Mouse (Mus musculus): ENCODE data around the gene A930033H14Rik.

The A930033H14Rik gene

GRCm38 (mm10) chr10:69212542-69213440 lies at the start of gene A930033H14Rik:
TSS of gene A930033H14Rik (minus strand) at chr10:69213098.
- peak; percentile 77 to 84 for DNase-seq

- no peak for DNase-seq
Observed at GRCm38 (mm10) chr10:69259929-69260328, 47.0 kb upstream of the A930033H14Rik start.

GRCm38 (mm10) chr10:69259161-69259560 lies 46.3 kb upstream of the A930033H14Rik start:
- DNase-seq: no peak

DNA sequence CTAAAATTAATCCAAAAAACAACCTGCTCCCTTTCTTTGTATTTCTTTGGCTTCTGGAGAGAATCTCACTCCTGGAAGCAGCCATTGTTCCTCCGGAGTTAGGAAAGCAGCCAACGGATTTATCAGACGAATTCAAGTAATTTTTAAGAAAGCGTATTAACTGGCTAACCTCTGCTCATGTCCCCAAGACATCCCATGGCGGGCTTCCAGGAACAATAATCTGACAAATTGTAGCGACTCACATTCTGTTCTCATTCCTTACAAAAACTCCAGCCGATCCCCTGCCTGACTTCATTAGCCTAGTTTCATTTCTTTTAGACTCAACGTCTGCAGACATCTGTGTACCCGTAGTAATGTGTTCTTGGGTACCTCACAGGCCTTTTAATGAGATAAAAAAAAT lies 45.7 kb upstream of the A930033H14Rik start:
- no peak for DNase-seq

DNA sequence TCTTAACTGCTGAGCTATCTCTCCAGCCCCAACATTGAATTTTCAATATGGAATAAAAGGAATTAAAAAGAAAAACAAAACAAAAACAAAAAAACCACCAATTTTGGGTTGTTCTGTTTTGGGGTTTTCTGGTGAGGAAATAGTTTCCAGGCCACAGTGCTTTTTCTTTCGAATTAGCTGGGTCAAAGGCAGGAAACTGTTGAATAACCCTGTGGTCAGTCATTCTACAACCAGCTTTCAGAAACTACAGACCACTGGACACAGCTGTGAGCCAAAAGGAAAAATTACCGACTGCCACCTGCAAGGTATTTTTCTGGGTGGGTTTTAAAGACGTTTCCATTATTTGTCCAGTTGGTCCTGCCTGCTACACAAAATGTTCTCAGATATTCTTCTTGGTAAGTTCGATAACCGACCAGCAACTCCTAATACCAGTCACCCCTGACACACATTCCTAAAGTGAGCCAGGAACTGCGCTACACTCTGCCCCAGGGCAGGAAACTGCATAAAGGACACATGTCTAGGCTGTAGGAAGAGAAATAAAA lies 44.8 kb upstream of the A930033H14Rik start:
- no peak for DNase-seq

DNA sequence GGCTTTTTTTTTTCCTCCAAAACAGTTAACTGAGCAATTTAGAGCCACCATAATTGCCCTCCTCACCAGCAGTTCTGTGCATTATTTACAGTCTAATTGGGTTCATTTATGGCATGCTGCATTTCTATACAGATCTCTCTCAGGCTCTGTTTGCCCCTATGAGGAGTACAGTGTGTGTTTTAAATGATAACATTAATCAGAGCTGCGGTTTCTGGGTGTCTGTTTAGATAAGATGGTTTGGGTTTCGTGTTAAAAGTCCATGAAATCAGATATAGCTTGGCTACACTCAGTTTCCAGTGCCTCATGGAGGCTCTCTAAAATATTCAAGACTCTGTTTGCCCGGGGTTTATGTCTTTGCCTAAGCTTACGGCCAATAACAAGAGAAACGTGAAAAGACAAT lies 42.7 kb upstream of the A930033H14Rik start:
- DNase-seq: no peak

GRCm38 (mm10) chr10:69254390-69254847 lies 41.5 kb upstream of the A930033H14Rik start:
- no peak for DNase-seq

DNA sequence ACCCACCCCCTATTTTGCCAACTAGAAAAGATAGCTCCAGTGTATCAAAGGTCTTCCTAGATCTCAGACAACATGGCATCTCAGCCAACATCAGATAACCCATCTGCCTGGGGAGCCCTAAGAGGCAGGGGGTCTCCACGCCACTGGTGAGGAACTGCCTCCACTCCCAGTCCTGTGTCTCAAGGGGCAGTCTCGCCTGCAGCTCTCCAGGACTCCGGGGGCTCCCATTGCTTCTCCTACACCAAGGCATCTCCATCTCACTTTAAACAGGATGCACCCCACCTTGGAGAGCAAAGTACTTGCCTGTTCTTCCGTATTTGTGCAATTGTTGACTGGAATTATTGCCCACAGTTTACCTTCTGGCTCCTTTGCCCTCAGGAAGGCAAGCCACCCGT lies 40.8 kb upstream of the A930033H14Rik start:
- no peak for DNase-seq

GRCm38 (mm10) chr10:69253075-69253685 lies 40.3 kb upstream of the A930033H14Rik start:
- no peak for DNase-seq

DNA sequence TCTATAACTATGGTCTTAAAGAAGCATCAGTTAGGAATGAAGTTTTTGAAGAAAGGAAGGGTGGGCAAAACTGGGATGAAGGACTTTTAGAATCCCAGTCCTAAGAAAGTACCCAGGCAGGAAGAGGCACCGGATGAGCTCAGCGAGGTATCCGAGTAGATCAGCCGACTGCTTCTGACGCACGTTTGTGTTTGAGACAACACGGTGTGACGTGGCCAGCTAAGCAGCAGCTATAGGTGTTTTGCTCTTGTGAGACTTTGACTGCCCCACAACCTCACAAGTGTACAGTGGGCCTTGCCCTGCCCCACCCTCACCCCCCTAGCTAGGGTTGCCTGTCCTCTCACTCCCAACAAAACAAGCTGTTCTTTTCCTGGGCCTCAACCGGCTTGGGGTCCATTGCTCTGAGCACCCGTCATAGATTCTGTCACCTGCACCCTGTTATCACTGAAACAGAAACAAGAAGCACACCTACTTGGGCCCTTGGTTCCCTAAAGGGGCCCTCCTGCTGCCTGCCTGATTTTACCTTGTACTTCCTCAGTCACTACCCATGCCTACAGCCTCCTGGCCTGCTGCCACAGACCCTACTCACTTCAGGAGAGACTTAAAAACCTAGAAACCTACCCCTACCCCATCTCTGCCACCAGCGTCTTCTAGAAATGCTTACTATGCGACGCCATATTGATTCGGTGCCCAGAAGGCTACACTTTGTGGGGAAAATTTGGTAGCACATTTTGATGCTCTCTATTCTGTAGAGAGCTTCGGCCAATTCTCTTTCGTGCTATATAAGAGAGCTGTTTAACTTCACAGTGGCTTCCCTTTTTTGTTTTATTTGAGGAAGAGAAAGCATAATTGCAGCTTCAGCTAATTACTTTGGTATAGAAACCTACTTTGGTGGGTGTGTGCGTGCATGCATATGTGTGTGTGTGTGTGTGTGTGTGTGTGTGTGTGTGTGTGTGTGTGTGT lies 39.5 kb upstream of the A930033H14Rik start:
- no peak for DNase-seq

DNA sequence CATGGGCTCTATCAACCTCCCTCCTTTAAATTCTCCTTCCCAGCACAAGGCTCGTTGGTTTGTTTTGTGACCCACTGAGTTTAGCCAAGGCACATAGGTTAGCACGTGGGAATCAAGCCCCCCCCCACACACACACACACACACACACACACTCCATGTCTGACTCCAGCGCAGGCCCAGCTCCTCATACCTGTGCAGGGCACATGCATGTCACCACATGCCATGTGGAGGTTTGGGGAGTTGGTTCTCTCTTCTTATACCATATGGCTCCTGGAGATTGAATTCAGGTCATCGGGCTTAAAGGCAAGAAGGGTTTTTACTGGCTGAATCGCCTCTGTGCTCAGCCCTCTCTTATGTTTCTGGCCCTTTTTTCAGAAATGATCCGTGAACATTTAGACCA lies 38.4 kb upstream of the A930033H14Rik start:
- DNase-seq: no peak

GRCm38 (mm10) chr10:69248261-69249160 lies 35.6 kb upstream of the A930033H14Rik start:
- peak in 1 of 2 experiments; percentile 12 for DNase-seq

DNA sequence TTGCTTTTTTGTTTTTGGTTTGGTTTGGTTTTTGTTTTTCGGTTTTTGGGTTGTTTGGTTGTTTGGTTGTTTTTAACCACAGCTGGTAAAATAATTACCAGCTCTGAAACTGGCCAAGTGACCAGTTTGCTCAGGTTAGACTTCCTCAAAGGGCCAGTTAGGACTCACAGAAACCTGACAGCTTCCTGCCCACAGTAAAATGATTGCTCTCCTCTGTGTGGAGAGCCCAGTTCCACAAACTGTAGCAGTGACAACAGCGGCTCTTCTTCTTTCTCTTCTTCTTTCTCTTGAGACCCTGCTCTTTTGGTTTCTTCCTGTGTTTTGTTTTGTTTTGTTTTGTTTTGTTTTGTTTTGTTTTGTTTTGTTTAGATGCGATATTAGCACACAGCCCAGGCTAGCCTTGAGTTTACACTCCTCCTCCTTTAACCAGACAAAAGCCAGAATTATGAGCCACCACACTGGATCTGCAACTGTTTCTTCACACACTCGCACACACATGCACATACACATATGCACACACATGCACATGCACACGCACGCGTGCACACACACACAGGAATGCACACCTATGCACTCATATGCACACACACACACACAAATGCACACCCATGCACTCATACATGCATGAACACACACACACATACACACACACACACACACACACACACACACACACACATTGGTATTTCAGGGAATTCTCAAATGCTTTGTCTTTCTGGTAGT lies 34.6 kb upstream of the A930033H14Rik start:
- DNase-seq: no peak

DNA sequence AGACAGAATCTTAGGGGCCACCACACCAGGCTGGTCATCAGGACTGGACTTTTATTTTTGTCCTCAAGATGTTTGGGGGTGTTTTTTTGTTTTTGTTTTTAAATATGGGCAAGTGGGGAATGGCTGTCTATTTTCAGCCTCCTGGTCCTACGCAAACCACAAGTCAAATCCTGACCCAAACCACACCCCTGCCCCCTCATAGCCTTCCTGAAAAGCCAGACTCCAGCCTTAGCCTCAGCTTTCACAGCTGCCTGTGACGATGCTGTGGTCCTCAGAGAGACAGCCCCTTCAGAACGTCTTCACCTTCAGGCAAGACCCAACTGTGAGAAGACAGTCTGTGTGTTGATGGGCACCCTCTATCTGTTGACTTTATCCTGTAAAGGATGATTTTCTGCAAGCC lies 33.9 kb upstream of the A930033H14Rik start:
- no peak for DNase-seq

DNA sequence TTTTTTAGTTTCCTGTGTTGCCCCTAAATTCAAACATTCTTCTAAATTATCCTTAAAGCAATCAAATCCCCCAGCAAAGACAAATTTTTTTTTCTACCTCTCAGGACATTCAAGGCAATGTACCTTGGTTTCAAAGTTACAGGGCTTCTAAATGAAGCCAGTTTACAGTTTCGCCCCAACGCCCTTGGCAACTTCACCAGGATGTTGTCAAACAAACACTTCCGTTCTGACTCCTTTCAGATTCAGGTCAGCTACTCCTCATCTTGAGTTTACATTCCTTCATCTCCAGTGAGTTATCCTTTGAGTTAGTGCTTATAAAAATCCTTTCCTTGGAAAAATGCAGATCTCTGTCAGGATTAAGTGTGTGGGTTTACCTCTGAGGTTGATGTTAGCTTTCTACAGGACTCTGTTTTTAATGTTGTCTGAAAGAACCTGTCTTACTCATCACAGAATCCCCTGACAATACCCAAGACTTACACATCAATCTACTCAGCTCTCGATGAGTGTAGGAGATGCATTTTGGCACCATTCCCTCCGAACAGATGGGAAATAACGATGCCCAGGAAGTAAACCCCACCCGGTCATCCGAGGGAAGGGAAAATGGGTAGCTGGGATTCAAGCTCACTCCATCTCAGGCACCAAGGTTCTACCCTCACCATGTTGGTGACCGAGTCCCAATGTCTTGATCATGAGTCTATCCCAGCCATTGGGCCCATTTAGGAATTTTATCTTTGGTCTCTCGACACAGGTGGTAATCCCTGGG lies 33.2 kb upstream of the A930033H14Rik start:
- DNase-seq: peak; percentile 55 to 68

DNA sequence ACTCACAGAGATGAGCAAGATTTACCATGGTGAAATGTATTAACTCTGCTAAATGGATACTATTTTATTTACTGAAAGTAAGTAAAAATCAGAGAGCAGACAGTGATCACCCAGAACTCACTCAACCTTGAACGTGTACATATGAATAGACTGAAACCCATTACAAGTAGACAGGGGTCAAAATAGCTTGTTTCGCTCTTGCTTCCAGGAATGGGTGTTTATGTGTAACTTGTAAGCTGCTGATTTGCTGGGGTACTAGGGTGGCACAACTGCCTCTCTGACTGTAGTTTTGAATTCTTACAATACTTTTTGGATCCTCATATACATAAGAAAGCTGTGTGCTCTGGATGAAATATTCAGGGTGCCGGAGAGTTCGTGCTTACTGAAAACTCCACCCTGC lies 32.3 kb upstream of the A930033H14Rik start:
- DNase-seq: no peak

GRCm38 (mm10) chr10:69240530-69240929 lies 27.6 kb upstream of the A930033H14Rik start:
- no peak for DNase-seq

GRCm38 (mm10) chr10:69238311-69238710 lies 25.4 kb upstream of the A930033H14Rik start:
- DNase-seq: peak; percentile 44 to 56

DNA sequence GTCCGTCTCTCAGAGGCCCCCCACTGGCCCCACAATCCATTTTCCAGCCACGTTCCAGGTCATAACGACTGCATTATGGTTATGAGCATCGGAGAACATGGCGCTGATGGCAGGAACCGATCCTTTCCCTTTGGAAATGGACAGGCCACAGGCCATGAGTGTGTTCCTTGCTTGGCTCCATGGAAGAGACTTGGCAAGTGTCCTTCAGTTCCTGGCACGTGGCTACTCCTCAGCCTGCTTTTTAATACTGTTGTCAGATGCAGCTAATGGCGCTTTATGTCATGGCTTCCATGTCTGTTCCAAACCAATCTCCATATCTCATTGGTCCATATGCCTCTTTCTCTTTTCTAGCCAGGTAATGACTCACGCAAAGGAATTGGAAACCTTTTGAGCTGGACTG lies 24.9 kb upstream of the A930033H14Rik start:
- DNase-seq: peak; percentile 27 to 40

DNA sequence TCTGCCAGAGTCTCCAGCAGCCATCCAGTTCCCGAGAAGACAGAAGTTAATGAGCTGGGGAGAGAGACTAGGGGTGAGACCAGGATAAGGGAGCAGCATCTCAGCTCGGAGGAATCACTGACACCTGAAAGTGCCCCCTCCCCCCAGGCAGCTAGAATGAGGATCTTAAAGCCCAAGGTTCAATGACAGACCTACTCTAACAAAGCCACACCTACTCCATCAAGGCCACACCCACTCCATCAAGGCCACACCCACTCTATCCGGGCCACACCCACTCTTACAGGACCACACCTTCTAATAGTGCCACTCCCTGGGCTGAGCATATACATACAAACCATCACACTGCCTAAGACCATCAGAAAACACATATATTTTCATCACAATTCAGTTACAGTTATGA lies 24.3 kb upstream of the A930033H14Rik start:
- no peak for DNase-seq

Measured in cerebellum, postnatal 25 days (tissue).